Mouse (Mus musculus) G1E (cell line): Measurements from ENCODE around the gene Hsdl1.

Source experiments
- CTCF ChIP-seq: IDR thresholded peaks from 2 replicates; pipeline ENCODE4 v1.5.1; 2012; ENCODE audit warnings: low read depth, low read length, inconsistent platforms, mixed read lengths
- GATA1 ChIP-seq: IDR thresholded peaks from 2 replicates; pipeline ENCODE4 v1.6.1; 2012; ENCODE audit warnings: borderline replicate concordance, low read length, inconsistent platforms, mixed read lengths
- POLR2AphosphoS5 ChIP-seq: IDR thresholded peaks from 2 replicates; pipeline ENCODE4 v1.6.1; 2012; ENCODE audit warnings: low read depth, low read length, inconsistent platforms; ENCODE audit not compliant: insufficient replicate concordance
- TAL1 ChIP-seq: conservative IDR thresholded peaks from 2 replicates; pipeline ENCODE4 v1.6.1; 2012; ENCODE audit warnings: low read depth, low read length, inconsistent platforms, mixed read lengths

- TF ChIP-seq CTCF (no peak), TAL1 (no peak), POLR2AphosphoS5 (no peak), GATA1 (no peak)
Measured at GRCm38 (mm10) chr8:119571135-119571534, 3.8 kb downstream of the Hsdl1 start.
